ENCODE assay signal across 14 mouse cellular contexts in the genomic region with DNA sequence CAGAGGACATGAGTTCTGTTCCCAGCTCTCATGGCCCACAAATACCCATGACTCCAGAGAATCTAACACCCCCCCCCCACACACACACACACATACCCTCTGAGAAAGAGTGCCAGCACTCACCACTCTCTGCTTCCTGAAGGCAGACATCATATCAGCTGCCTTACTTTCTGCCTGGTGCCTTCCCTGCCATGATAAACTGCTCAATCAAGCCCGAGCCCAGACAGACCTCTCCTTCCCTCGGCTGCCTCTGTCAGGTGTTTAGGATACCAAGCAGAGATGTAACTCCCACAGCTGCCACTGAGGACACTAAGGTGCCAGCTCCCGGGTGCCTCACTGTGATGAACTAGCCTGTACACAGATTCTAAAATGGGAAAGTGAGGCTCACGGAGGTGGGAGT. TPM values are rescaled to one million over a fixed set of nuclear protein-coding genes. Genes with fewer than 3 reads are reported as not detected.
DNase-seq lines count a peak whose midpoint lies in the region; ATAC-seq and TF ChIP-seq lines count a peak whose summit lies in the region.
"Had no signal": no experiment of that assay in that cellular context is flagged by ENCODE, and none has a peak within 500 bp of the region (broad histone marks: within the 10 kb centered on the region; RNA-seq: fewer than 3 reads in every experiment).

No protein-coding gene starts in this region.

- 34% methylated on average over 4 of the region's 4 CpGs for WGBS in heart, embryonic 11.5 days (ENCODE audit: insufficient replicate concordance)
- WGBS in lung, embryonic 14.5 days = 53% methylated on average over 4 of the region's 4 CpGs
- WGBS in liver, postnatal 0 days (ENCODE audit: insufficient replicate concordance) = 39% methylated on average over 4 of the region's 4 CpGs

- peak; percentile 34 for TF ChIP-seq EP300 in liver, postnatal 0 days (IDR thresholded peaks at IDR 0.05; ENCODE audit: low read depth)

- H3K9me3 ChIP-seq in heart, embryonic 11.5 days (replicated peaks; ENCODE audit: control insufficient read depth, low read length) = no peaks in the 10 kb centered on the region
- H3K9me3 ChIP-seq in lung, embryonic 14.5 days (ENCODE audit: low read depth, low read length) = no peaks in the 10 kb centered on the region
- H3K9me3 ChIP-seq in erythroblast, embryonic 14.5 days (ENCODE audit: control insufficient read depth, low read length) = peaks cover 3% of the 10 kb centered on the region
- H3K9me3 ChIP-seq in liver, postnatal 0 days (ENCODE audit: low read length) = no peaks in the 10 kb centered on the region
- H3K9me3 ChIP-seq: hindbrain, embryonic 15.5 days had no signal

- intact Hi-C loops in heart, postnatal 14 days (cut with DNase I) = no loop called here

- H3K4me1 ChIP-seq in heart, embryonic 11.5 days (ENCODE audit: control insufficient read depth, insufficient read depth, low read length) = peaks cover 62% of the 10 kb centered on the region
- H3K4me1 ChIP-seq in lung, embryonic 14.5 days (ENCODE audit: insufficient read depth) = peaks cover 40% of the 10 kb centered on the region
- H3K4me1 ChIP-seq in erythroblast, embryonic 14.5 days (ENCODE audit: control insufficient read depth) = peaks cover 97% of the 10 kb centered on the region
- H3K4me1 ChIP-seq in liver, postnatal 0 days (ENCODE audit: insufficient read depth) = peaks cover 73% of the 10 kb centered on the region

- no peak overlapping the region for H3K9ac ChIP-seq in heart, embryonic 11.5 days (ENCODE audit: low read depth, low read length)
- H3K9ac ChIP-seq in lung, embryonic 14.5 days = no peak overlapping the region
- H3K9ac ChIP-seq in liver, postnatal 0 days (replicated peaks) = no peak overlapping the region
- H3K9ac ChIP-seq: hindbrain, embryonic 15.5 days had no signal

- H3K4me2 ChIP-seq in heart, embryonic 11.5 days = no peak overlapping the region
- H3K4me2 ChIP-seq in lung, embryonic 14.5 days = no peak overlapping the region
- H3K4me2 ChIP-seq in liver, postnatal 0 days (ENCODE audit: low read depth, low read length) = peak overlapping the region; percentile 4; the same call in 1 of the 2 replicates
- H3K4me2 ChIP-seq: hindbrain, embryonic 15.5 days had no signal

- peak overlapping the region; percentile 18; the same call in 1 of the 2 replicates for H3K27ac ChIP-seq in heart, embryonic 11.5 days (ENCODE audit: low read depth, low read length)
- H3K27ac ChIP-seq in lung, embryonic 14.5 days (ENCODE audit: low read depth) = peak overlapping the region; percentile 54; the same call in 1 of the 2 replicates
- peak overlapping the region; percentile 56; the same call in 1 of the 2 replicates for H3K27ac ChIP-seq in liver, postnatal 0 days (ENCODE audit: low read depth)
- H3K27ac ChIP-seq: hindbrain, embryonic 15.5 days had no signal

- no peak for TF ChIP-seq CTCF in lung, embryonic 14.5 days (IDR thresholded peaks at IDR 0.05; ENCODE audit: low read depth)
- TF ChIP-seq CTCF in liver, postnatal 0 days (IDR thresholded peaks at IDR 0.05; ENCODE audit: low read depth) = no peak

- no peaks in the 10 kb centered on the region for H3K36me3 ChIP-seq in heart, embryonic 11.5 days (ENCODE audit: control insufficient read depth, insufficient read depth, low read length)
- peaks cover 4% of the 10 kb centered on the region; the same call in 1 of the 2 replicates for H3K36me3 ChIP-seq in lung, embryonic 14.5 days (ENCODE audit: insufficient read depth)
- H3K36me3 ChIP-seq in erythroblast, embryonic 14.5 days (ENCODE audit: control insufficient read depth) = peaks cover 78% of the 10 kb centered on the region
- peaks cover 3% of the 10 kb centered on the region; the same call in 1 of the 2 replicates for H3K36me3 ChIP-seq in liver, postnatal 0 days (replicated peaks; ENCODE audit: insufficient read depth, low read length)
- H3K36me3 ChIP-seq: hindbrain, embryonic 15.5 days had no signal

- H3K27me3 ChIP-seq in heart, embryonic 11.5 days (ENCODE audit: control insufficient read depth, insufficient read depth, low read length) = no peaks in the 10 kb centered on the region
- no peaks in the 10 kb centered on the region for H3K27me3 ChIP-seq in lung, embryonic 14.5 days (ENCODE audit: insufficient read depth, low read length)
- H3K27me3 ChIP-seq in erythroblast, embryonic 14.5 days (ENCODE audit: control insufficient read depth) = no peaks in the 10 kb centered on the region
- H3K27me3 ChIP-seq in liver, postnatal 0 days (ENCODE audit: insufficient read depth, low read length) = no peaks in the 10 kb centered on the region
- H3K27me3 ChIP-seq: hindbrain, embryonic 15.5 days had no signal

- DNase-seq in heart, postnatal 14 days = no peak
- DNase-seq in lung, embryonic 14.5 days = no peak
- no peak for DNase-seq in lung, postnatal 4 days
- no peak for DNase-seq in liver, postnatal 0 days
- DNase-seq in cerebellum, postnatal 14 days = no peak
- DNase-seq in thymus, postnatal 36 days = no peak
- DNase-seq: adrenal gland, postnatal 36 days; thymus, adult 18-20 months had no signal

- ATAC-seq in heart, embryonic 11.5 days (replicated peaks; ENCODE audit: insufficient number of reproducible peaks, low FRiP score, low TSS enrichment) = no peak
- no peak for ATAC-seq in lung, embryonic 14.5 days (ENCODE audit: insufficient read depth)
- ATAC-seq in liver, postnatal 0 days = peak; percentile 26

- H3K4me3 ChIP-seq in heart, embryonic 11.5 days (ENCODE audit: low read depth, low read length) = no peak overlapping the region
- no peak overlapping the region for H3K4me3 ChIP-seq in lung, embryonic 14.5 days (ENCODE audit: low read depth, low read length)
- peak overlapping the region; percentile 49 for H3K4me3 ChIP-seq in erythroblast, embryonic 14.5 days (replicated peaks)
- H3K4me3 ChIP-seq in liver, postnatal 0 days (ENCODE audit: low read depth, low read length) = no peak overlapping the region
- H3K4me3 ChIP-seq: hindbrain, embryonic 15.5 days had no signal

RNA-seq across cellular contexts. Expression of a gene that starts 13.5 kb away (rescaled TPM):
- polyA plus RNA-seq in heart, embryonic 11.5 days (2014; fragmentation: Nextera tagmentation; extraction: Ambion mirVana) = 22.2 and 22.8 TPM in 2 replicates
- total RNA-seq in heart, postnatal 14 days (2021) = 10 to 100 TPM; 32.1 to 32.4 TPM
- 27.9 and 34.0 TPM in 2 replicates for polyA plus RNA-seq in lung, embryonic 14.5 days (2014; fragmentation: Nextera tagmentation; extraction: Ambion mirVana)
- 9.3 and 11.4 TPM in 2 replicates for polyA plus RNA-seq in erythroblast, embryonic 14.5 days (2012)
- 3.5 and 4.3 TPM in 2 replicates for polyA plus RNA-seq in liver, postnatal 0 days (2015; fragmentation: Nextera tagmentation; extraction: Ambion mirVana)

RNA-seq across cellular contexts. Expression of a gene that starts 13.5 kb away (rescaled TPM):
- polyA plus RNA-seq in heart, embryonic 11.5 days (2014; fragmentation: Nextera tagmentation; extraction: Ambion mirVana) = 25.4 and 27.6 TPM in 2 replicates
- 1 to 10 TPM; 8.5 to 9.9 TPM for total RNA-seq in heart, postnatal 14 days (2021)
- 46.2 and 52.5 TPM in 2 replicates for polyA plus RNA-seq in lung, embryonic 14.5 days (2014; fragmentation: Nextera tagmentation; extraction: Ambion mirVana)
- polyA plus RNA-seq in erythroblast, embryonic 14.5 days (2012) = 16.1 and 20.0 TPM in 2 replicates
- polyA plus RNA-seq in liver, postnatal 0 days (2015; fragmentation: Nextera tagmentation; extraction: Ambion mirVana) = 5.3 and 6.2 TPM in 2 replicates

RNA-seq across cellular contexts. Expression of a gene that starts 37.4 kb away (rescaled TPM):
- not detected in 2 replicates for polyA plus RNA-seq in heart, embryonic 11.5 days (2014; fragmentation: Nextera tagmentation; extraction: Ambion mirVana)
- total RNA-seq in heart, postnatal 14 days (2021) = not detected
- polyA plus RNA-seq in lung, embryonic 14.5 days (2014; fragmentation: Nextera tagmentation; extraction: Ambion mirVana) = not detected in 2 replicates
- 0.05 and 0.09 TPM in 2 replicates for polyA plus RNA-seq in erythroblast, embryonic 14.5 days (2012)
- polyA plus RNA-seq in liver, postnatal 0 days (2015; fragmentation: Nextera tagmentation; extraction: Ambion mirVana) = not detected in 2 replicates
- polyA plus RNA-seq: limb, embryonic 14.5 days had no signal

RNA-seq across cellular contexts. Expression of a gene that starts 43.8 kb away (rescaled TPM):
- not detected in 2 replicates for polyA plus RNA-seq in heart, embryonic 11.5 days (2014; fragmentation: Nextera tagmentation; extraction: Ambion mirVana)
- total RNA-seq in heart, postnatal 14 days (2021) = not detected
- polyA plus RNA-seq in lung, embryonic 14.5 days (2014; fragmentation: Nextera tagmentation; extraction: Ambion mirVana) = not detected in 2 replicates
- not detected in 2 replicates for polyA plus RNA-seq in erythroblast, embryonic 14.5 days (2012)
- 1.3 and 7.7 TPM in 2 replicates for polyA plus RNA-seq in liver, postnatal 0 days (2015; fragmentation: Nextera tagmentation; extraction: Ambion mirVana)
- total RNA-seq: adrenal gland, postnatal 36 days; layer of hippocampus, adult 8-10 months had no signal
- polyA plus RNA-seq: frontal cortex, adult 2 months; hindbrain, embryonic 15.5 days had no signal

RNA-seq across cellular contexts. Expression of a gene that starts 46.7 kb away (rescaled TPM):
- 0.17 TPM in 1 of 2 replicates, not detected in the other for polyA plus RNA-seq in heart, embryonic 11.5 days (2014; fragmentation: Nextera tagmentation; extraction: Ambion mirVana)
- not detected for total RNA-seq in heart, postnatal 14 days (2021)
- not detected in 2 replicates for polyA plus RNA-seq in lung, embryonic 14.5 days (2014; fragmentation: Nextera tagmentation; extraction: Ambion mirVana)
- not detected in 2 replicates for polyA plus RNA-seq in erythroblast, embryonic 14.5 days (2012)
- not detected in 2 replicates for polyA plus RNA-seq in liver, postnatal 0 days (2015; fragmentation: Nextera tagmentation; extraction: Ambion mirVana)
- total RNA-seq: adrenal gland, postnatal 36 days had no signal
